Mouse (Mus musculus) gastrocnemius, adult 2 months (tissue): ENCODE measurements around the gene Stub1. TPM values are rescaled to one million over a fixed set of nuclear protein-coding genes. Genes with fewer than 3 reads are reported as not detected.

Experiments
- DNase-seq: peaks from one replicate; pipeline ENCODE4 v3.0.0; 2022
- H3K27ac ChIP-seq: fragments of 200-600 bp; 2 replicates; pipeline ENCODE4 v1.8.1; 2022; ENCODE audit warnings: mild to moderate bottlenecking
- H3K4me3 ChIP-seq: fragments of 200-600 bp; 2 replicates; pipeline ENCODE4 v1.8.1; 2022; ENCODE audit warnings: mild to moderate bottlenecking, moderate library complexity
- CTCF ChIP-seq: fragments of 200-600 bp; IDR thresholded peaks from 2 replicates; pipeline ENCODE4 v1.8.1; 2022; ENCODE audit warnings: antibody characterized with exemption, mild to moderate bottlenecking, moderate library complexity
- intact Hi-C: fragments of 180-260 bp; cut with DNase I; formaldehyde crosslinking; loops from one replicate; pipeline ENCODE4 v1.15.1; 2025
- total RNA-seq, 2 experiments: library from RNA; stranded (reverse); gene quantifications; 2 replicates each; pipeline ENCODE4 v1.2.3; 2021

Stub1 gene
- total RNA-seq, 2 experiments from 2014 or later = 85.8 to 93.8 TPM

GRCm38 (mm10) chr17:25841117-25841880 lies 8.1 kb upstream of the Stub1 start, which contains the start of gene Gm20683:
Gene Gm20683 (minus strand): TSS chr17:25841763.
- no peak within 1 kb of the TSS for H3K4me3 ChIP-seq
- intact Hi-C loops = no loop called here
- no peak for TF ChIP-seq CTCF
- H3K27ac ChIP-seq = peak within 1 kb of the TSS; percentile 99; the same call in 1 of the 2 replicates
- no peak for DNase-seq

- intact Hi-C loops = no loop called here
- H3K27ac ChIP-seq = peak overlapping the region; percentile 99
- no peak for TF ChIP-seq CTCF
- DNase-seq = no peak
- no peak overlapping the region for H3K4me3 ChIP-seq
Observed at GRCm38 (mm10) chr17:25840519-25840918, 7.3 kb upstream of the Stub1 start.

- Histone ChIP-seq H3K4me3 (peak overlapping the region; percentile 28), H3K27ac (peak overlapping the region; percentile 99)
- DNase-seq = no peak
- TF ChIP-seq CTCF = no peak
- intact Hi-C loops = no loop called here
Observed at GRCm38 (mm10) chr17:25839455-25840235, 6.4 kb upstream of the Stub1 start.

- intact Hi-C loops = no loop called here
- peak overlapping the region; percentile 28 for H3K4me3 ChIP-seq
- peak; percentile 65 for DNase-seq
- TF ChIP-seq CTCF = no peak
- H3K27ac ChIP-seq = peak overlapping the region; percentile 99
Observed at GRCm38 (mm10) chr17:25838904-25839303, 5.7 kb upstream of the Stub1 start.

- Histone ChIP-seq H3K27ac (peak overlapping the region; percentile 99), H3K4me3 (peak overlapping the region; percentile 95)
- DNase-seq = peak; percentile 40
- intact Hi-C loops = no loop called here
- TF ChIP-seq CTCF = no peak
Observed at GRCm38 (mm10) chr17:25837533-25837932, 4.3 kb upstream of the Stub1 start.

- intact Hi-C loops = no loop called here
- no peak for TF ChIP-seq CTCF
- Histone ChIP-seq H3K4me3 (peak within 1 kb of the TSS; percentile 95), H3K27ac (peak within 1 kb of the TSS; percentile 99)
- peak; percentile 93 for DNase-seq
Observed at GRCm38 (mm10) chr17:25837076-25837410, 3.8 kb upstream of the Stub1 start, which contains the start of gene Rhbdl1. Gene Rhbdl1 (minus strand): TSS chr17:25837295.

GRCm38 (mm10) chr17:25836397-25837075 lies 3.3 kb upstream of the Stub1 start:
- Histone ChIP-seq H3K27ac (peak overlapping the region; percentile 99), H3K4me3 (peak overlapping the region; percentile 95)
- intact Hi-C loops = no loop called here
- DNase-seq = peak; percentile 66
- no peak for TF ChIP-seq CTCF

GRCm38 (mm10) chr17:25835816-25836215 lies 2.6 kb upstream of the Stub1 start:
- intact Hi-C loops = no loop called here
- Histone ChIP-seq H3K4me3 (peak overlapping the region; percentile 95), H3K27ac (peak overlapping the region; percentile 99)
- TF ChIP-seq CTCF = no peak
- no peak for DNase-seq

- Histone ChIP-seq H3K4me3 (peak overlapping the region; percentile 95), H3K27ac (peak overlapping the region; percentile 99)
- intact Hi-C loops = no loop called here
- TF ChIP-seq CTCF = no peak
- no peak for DNase-seq
Observed at GRCm38 (mm10) chr17:25835301-25835700, 2.1 kb upstream of the Stub1 start.

- intact Hi-C loops = loop anchor here (5.0 kb wide), 1 partner anchor 33 kb away; the partner anchor contains the start of gene Mcrip2
- Histone ChIP-seq H3K27ac (peak overlapping the region; percentile 99), H3K4me3 (peak overlapping the region; percentile 95)
- DNase-seq = no peak
- TF ChIP-seq CTCF = no peak
Observed at GRCm38 (mm10) chr17:25834595-25835222, 1.5 kb upstream of the Stub1 start.

- Histone ChIP-seq H3K4me3 (peak overlapping the region; percentile 95), H3K27ac (peak overlapping the region; percentile 99)
- peak; percentile 58 for DNase-seq
- TF ChIP-seq CTCF = no peak
- intact Hi-C loops = loop anchor here (5.0 kb wide), 1 partner anchor 33 kb away; the partner anchor contains the start of gene Mcrip2
Observed at GRCm38 (mm10) chr17:25833961-25834594, 874 bp upstream of the Stub1 start.
